Mouse (Mus musculus) c-Kit-positive CD71-negative TER-119-negative erythroid progenitor cells, embryonic 14.5 days (primary cell): ENCODE data around the gene Ccp110.

Experiments
- DNase-seq: peaks from one replicate; pipeline ENCODE4 v3.0.0-alpha.2; 2013; ENCODE audit warnings: low read depth

Gene Ccp110

DNA sequence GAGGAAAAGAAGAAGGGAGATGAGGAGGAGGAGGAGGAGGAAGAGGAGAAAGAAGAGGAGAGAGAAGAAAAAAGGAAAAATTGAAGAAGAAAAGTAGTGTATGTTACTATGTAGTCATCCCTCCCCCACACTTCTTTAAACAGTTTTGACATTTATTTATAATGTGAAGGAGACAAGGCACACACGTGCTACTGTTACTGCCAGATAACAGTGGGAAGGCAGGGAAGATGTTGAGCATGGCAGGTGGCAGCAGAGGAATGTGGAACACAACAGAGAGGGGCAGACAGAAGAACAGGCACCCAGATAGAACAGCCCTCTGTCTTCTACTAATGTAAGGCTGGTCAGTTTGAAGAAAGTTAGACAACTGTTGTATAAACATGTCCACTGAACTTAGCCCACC is 57.3 kb downstream of the Ccp110 start:
- no peak for DNase-seq

DNA sequence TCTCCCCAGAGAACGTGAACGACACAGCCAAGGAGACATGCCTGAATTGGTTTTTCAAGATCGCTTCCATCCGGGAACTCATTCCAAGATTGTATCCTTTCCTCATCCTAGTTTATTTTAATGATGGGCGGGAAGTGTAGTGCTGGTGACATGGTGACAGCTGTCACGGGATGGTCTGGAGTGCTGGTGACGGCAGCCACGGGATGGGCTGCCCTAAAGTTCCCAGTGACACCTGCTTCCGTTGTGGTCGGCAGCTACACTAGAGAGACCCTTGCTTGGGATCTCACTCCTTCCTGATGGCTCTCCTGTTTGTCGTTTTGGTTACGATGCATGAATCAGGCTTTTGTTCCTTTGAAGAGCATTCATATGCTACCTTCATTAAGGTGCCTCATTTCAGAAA is 60.7 kb downstream of the Ccp110 start:
- DNase-seq: no peak

DNA sequence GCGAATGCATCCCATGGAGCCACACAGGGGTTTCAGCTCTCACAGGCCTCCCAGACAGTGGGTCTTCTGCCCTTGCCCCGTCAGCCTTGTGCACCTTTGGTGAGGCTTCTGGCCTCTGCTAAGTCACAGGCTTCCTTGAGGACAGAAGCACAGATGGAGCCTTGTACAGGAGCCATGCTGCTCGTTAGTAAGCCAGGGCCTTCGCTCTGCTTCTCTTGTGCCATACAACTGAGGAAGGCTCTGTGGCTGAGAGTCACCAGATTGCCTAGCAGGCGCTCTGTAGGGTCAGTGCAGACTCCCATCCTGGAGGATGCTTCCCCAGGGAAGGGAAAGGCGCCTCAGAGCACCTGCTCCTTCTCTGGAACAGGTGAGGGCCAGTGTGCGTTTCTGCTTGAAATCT is 63.6 kb downstream of the Ccp110 start:
- no peak for DNase-seq

DNA sequence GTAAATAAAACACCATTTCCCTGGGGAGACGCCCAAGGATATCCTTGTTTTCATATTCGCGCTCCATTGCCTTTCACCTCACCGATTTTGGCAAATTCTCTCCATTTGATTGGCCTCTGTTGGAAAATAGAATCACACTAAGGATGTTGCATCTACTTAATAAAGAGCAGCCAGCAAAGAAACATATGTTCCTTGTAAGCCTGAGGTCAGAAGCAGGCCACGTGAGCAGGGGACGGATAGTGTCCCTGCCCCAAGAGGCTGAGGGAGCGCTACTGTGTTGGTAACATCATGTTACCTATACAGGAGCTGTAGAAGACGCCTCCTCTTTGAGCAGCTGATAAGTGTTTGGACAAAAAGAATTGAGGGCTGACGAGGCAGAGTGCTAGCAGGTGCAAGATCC is 64.1 kb downstream of the Ccp110 start:
- no peak for DNase-seq

DNA sequence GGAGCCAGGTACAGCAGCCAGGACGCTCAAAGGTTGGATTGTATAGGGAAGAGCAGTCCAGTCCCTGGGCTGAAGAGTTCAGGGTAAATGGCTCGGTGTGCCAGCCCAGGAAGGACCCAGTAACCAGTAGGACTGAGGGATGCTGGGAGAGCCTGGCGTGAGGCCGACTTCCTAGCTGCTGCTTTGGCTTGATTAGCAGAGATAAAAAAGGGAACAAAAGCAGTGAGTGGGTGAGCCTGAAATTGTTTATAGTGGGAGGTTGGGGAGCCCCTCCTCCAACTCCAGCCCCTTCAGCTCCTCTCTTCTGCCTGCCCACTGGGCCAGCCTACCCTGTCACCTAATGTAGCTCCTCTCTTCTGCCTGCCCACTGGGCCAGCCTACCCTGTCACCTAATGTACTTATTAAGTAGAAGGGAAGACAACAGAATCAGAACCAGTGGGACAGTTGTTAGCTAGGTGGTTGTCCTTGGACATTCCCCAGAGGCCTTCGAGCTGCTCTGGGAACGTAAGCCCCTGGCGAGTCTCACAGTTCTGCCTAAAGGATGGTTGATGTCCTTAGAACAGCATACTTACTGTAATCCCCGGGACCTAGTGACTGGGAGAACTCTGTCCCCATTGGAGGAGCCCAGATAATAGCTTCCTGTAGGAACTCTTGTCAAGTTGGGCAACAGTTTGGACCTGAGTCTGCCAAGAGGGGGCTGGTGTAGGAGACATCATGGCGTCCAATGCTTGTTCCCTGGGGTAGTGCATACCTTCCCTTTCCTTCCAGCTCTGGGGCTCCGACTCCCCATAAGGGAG is 65.4 kb downstream of the Ccp110 start:
- no peak for DNase-seq

DNA sequence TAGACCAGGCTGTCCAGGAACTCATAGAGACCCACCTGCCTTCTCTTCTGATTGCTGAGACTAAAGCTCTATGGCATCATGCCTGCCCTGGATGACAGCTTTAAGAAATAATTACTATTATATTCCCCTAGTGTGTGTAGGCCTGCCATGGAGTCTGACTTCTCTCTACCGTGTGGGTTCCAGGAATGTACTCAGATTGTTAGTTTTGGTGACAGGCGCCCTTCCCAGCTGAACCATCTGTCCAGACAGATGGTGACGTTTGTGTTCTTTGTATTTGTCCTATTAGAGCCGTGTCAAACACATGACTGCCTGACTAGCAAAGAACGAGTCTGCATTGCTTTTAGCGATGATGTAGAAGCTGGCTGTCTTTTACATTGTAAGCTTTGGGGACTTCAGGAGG is 66.2 kb downstream of the Ccp110 start:
- DNase-seq: no peak

DNA sequence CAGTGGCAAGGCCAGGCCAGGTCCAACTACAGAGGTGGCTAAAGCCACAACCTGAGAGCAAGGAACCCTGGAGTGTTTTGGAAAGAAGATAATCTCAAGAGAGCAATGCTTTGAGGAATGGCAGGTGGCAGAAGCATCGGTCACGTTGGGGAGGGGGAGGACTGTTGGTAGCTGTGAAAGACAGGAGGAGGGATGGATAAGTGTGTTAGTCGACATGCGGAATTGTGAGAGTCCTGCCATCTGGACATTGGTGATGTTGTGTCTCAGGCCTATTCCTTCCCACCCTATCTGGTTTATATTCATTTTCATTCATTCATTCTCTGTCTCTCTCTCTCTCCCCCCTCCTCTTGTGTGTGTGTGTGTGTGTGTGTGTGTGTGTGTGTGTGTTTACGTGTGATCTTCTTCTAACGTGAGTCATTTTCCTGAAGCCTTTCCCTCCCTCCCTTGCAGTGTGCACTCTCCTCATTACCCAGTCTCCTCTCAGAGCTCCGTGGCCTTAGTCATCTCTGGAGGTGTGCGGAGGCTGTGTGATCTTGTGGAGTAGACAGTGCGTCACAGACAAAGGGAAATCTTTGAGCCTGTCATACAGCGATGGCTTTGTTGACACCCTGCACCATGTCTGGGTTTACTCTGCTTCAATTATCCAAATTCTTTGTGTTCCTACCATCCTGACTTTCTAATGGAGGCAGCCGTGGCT is 71.1 kb downstream of the Ccp110 start:
- DNase-seq: no peak

DNA sequence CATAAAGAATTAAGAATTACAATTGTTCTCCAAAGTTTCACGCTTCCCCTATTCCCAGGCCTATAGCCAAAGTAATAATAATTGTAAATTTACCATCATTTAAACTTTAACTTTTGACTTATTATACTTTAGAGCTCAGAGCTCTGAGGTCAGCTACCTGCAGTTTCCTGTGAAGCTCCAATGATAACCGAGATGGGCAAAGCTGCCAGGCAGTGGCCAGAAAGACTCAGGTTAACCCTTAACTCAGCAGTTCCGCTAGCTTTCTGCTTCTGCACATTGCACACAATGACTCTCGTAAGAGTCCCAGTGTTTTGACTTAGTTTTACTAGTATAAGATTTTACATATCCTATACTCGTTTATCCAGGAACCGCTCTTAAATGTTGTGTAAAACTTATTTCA is 73.7 kb downstream of the Ccp110 start:
- DNase-seq: no peak
